Mouse (Mus musculus) left cerebral cortex, postnatal 36 days (tissue): ENCODE results near the gene Hsf2bp. TPM values are rescaled to one million over a fixed set of nuclear protein-coding genes. Genes with fewer than 3 reads are reported as not detected.

Experiments
- DNase-seq, 2 experiments: peaks; one replicate each; pipeline ENCODE4 v3.0.0; 2021 to 2022; ENCODE audit warnings: low spot score in 2 of 2, mixed read lengths in 1 of 2
- intact Hi-C: fragments of 180-260 bp; cut with DNase I; formaldehyde crosslinking; loops from one replicate; pipeline ENCODE4 v1.15.1; 2025
- total RNA-seq, 2 experiments: library from RNA; stranded (reverse); gene quantifications; 2 replicates each; pipeline ENCODE4 v1.2.3; 2021

The Hsf2bp gene
- total RNA-seq, 2 experiments from 2014 or later, result 0.64 to 1.4 TPM

DNA sequence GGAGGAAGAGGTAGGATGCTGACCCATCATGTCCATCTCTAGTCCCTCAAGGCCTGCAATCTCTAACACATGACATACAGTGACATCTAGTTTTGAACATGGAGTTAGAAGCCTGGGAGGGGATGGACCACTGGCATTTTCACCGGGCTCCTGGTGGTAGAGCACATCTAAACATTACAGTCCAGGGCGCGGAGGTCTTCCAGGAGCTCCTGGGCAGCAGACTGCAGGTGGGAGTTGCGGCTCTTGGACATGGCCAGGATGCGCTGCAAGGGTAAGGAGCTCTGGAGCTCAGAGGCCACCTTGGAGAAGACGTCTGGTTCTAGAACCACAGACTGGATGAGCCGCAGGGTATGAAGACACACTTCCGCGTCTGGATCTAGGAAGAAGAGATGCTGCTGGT, 89.7 kb downstream of the Hsf2bp start:
- no peak for DNase-seq
- intact Hi-C loops, result no loop called here

DNA sequence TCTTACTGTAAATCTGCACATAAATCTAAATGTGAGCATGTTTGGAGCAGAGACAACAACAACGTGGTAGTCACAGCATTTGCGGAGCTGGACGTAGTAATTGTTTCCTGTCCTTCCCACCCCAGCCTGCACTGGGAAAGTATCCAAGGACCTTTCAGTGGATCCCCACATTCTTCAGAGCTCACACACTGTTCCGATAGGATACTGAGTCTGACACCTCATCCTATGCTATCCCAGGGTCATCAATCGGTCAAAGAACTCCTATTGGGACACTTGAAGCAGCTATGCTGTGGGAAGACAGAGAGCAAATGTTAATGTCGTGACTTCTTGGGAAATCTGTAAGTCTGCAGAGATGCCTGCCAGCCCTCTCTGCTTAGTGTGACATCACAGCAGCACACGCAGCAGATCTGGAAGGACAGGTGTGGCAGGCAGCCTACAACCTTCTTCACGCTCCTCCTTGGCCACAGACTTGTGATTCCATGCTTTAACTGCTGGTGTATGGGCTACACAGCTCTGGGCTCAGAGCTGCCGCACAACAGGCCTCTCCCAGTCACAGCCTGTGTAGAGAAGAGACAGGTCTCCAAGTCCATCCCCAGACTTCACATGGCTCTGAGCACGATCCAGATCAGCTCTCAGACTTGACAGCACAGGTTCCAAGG, 92.1 kb downstream of the Hsf2bp start:
- no peak for DNase-seq
- intact Hi-C loops, result no loop called here

GRCm38 (mm10) chr17:31941616-31942015, 94.5 kb downstream of the Hsf2bp start:
- DNase-seq, result no peak
- intact Hi-C loops, result no loop called here

DNA sequence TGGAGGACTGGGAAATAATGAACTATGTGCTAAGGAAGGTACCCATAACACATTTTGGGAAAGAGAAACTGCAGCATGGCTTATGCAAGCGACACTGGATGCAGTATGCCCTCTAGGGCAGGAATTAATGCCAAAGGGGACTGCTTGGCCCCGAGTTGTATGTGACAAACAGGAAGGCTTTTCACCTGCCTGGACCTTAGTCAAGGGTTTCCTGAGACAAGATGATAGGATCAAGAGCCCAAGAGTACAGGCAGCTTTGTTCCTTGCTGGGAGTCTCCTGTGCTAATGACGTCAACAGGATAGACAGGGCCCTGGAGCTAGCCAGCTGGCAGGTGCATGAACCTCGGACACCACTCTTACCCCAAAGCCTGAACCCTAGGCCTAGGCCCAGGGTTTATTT, 95.5 kb downstream of the Hsf2bp start:
- DNase-seq, result no peak
- intact Hi-C loops, result no loop called here

GRCm38 (mm10) chr17:31939292-31940060, 96.7 kb downstream of the Hsf2bp start:
- no peak for DNase-seq
- intact Hi-C loops, result no loop called here

DNA sequence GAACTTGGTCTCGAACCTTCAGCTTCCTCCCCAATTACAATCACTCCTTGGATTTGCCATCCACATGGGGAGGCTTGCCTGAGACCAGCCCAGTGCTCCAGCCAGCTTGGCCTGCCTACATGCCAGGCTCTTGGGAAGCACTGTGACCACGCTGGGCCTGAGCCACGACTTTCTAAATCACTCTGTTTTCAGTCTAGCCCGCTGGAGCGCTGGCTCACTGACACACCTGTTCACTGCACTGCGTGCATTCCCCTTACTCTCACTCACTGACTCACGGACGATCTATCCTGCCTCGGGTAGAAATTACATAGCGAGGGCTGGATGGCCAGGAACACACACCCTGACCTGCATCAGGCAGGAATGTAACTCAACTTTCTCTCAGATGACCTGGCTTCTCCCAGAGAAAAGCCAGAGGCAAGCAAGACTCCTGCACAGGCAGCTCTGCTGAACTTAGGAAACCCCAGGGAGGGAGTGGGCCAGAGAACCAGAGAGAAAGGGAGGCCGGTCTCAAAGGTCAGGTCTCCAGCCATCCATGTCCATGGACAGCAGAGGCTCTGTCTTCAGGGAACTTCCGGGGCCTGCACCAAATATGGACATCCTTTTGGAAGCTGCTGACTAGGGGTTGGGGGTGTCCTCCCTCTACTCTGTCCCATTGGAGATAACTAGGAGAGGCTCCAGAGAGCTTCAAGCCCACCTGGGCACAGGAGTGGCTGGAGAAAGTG, 97.4 kb downstream of the Hsf2bp start:
- no peak for DNase-seq
- intact Hi-C loops, result no loop called here

DNA sequence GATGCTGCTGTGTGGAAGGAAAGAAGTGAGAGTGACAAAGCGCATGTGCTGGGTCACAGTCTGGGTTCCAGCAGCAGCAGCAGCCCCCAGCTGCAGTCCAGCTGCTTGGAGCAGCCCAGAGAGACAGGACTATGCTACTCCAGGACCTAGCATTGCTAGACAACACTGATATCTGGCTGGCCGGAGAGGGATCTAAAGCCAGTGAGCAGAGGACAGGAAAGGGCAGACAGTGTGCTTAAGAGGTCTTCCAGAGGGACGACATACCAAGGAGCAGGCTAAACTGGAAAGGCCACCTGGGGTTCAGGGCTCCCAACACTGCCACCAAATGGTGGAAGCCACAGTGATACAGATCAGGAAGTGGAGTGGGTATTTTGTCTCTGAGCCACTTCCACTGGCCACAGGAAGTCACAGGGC, 99.0 kb downstream of the Hsf2bp start:
- intact Hi-C loops, result no loop called here
- no peak for DNase-seq

DNA sequence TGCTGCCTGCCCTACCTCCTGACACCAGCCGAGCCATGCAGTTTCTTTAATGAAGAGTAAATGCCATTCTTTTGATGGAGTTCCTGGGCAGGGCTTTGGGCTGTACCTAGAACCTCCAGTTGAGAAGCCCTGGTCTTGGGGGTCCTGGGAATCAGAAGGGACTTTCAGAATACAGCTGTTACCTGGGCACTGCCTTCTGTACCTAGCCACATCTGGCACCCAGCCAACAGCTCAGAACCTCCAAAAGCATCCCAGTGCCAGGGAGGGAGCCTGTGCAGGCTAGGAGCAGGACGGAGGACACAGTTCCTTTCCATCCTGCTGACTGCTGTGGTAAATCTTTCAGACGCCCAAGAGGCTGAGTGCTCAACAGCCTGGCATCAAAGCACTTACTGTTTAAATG, 100.3 kb downstream of the Hsf2bp start:
- no peak for DNase-seq
- intact Hi-C loops, result no loop called here

GRCm38 (mm10) chr17:31935091-31935830, 100.9 kb downstream of the Hsf2bp start:
- intact Hi-C loops, result no loop called here
- DNase-seq, result no peak

- DNase-seq, result no peak
- intact Hi-C loops, result no loop called here
Measured at GRCm38 (mm10) chr17:31933956-31934355, 102.2 kb downstream of the Hsf2bp start.

DNA sequence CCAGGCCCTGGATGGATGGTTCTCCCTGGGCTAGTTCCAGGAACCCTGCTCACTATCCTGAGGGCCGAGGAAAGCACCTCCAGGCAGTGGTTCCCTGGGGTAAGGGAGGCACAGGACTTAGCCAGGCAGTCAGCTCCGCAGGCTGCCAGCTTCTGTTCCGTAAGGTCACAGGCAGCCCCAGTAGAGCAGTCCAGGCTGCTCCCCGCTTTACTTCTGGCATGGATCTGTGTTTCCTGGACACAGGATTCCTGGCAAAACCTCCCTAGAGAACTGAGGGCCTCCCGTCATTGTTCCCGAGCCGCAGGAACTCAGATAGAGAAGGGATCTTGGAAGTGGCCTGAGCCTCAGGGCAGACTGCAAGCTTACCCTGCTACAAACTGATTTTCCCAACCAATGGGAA, 104.7 kb downstream of the Hsf2bp start:
- no peak for DNase-seq
- intact Hi-C loops, result no loop called here

GRCm38 (mm10) chr17:31929844-31930715, 106.1 kb downstream of the Hsf2bp start:
- intact Hi-C loops, result no loop called here
- DNase-seq, result no peak

GRCm38 (mm10) chr17:31929032-31929431, 107.1 kb downstream of the Hsf2bp start:
- no peak for DNase-seq
- intact Hi-C loops, result no loop called here

GRCm38 (mm10) chr17:31927895-31928626, 108.1 kb downstream of the Hsf2bp start:
- peak in 1 of 2 experiments; percentile 25 for DNase-seq

GRCm38 (mm10) chr17:31924229-31924628, 111.9 kb downstream of the Hsf2bp start:
- DNase-seq, result no peak
- intact Hi-C loops, result no loop called here

More at GRCm38 (mm10) chr17:31927895-31928626, 108.1 kb downstream of the Hsf2bp start:
- intact Hi-C loops, result no loop called here

DNA sequence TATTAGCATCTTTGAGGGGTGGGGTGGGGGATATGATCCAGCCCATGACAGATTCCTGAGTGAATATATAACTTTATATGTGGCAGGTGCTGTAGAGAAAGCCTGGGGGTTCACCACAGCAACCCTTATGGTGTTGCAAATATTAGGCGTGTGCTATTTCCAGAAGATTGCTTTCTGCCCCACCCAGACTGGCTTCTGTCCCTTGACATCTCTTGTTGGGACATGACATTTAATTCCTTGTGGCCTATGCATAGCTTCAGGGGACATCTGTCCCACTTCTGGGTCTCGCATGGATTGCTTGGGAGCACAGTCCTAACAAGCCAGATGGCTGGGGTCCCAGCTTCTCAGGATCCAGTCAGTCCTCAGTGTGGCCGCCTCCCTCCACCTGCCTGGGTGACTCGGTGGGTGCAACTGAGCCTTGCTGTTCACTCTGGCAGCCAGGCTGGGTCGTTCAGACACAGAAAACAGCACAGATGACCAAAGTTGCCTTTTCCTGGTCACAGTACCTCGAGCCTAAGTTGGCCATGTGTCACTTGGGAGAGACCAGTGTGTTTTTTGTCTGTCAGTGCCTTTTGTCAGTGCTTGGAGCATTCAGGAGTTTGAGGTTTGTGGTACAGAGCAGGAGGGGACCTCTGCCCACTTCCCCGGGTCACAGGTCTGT, 112.7 kb downstream of the Hsf2bp start:
- intact Hi-C loops, result no loop called here
- DNase-seq, result no peak

- DNase-seq, result no peak
- intact Hi-C loops, result no loop called here
Measured at GRCm38 (mm10) chr17:31920589-31921190, 115.5 kb downstream of the Hsf2bp start.
